Mouse (Mus musculus): ENCODE measurements at regions not wholly inside any gene's neighbourhood (a gene's known extent, or its start where the extent isn't known, plus 50 kb on each side); places are given as distances from the start of the nearest gene placed in this dataset.

DNA sequence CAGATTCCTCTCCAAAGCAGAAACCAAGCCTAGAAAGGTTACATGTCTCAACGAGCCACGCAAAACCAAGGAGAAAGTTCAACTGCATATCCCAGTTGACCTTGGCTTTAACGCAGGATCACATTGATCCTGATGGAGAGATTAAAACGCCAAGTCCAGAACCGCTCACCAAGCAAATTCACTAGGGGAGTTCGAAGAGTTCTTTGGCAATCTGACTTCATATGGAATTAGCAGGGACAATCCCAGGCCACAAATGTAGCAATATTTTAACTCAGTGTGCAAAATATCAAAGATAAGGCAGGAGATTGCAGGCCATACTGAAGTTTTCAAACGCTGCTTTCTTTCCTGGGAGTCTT lies 358.8 kb upstream of the Paip1 start:
- in situ Hi-C loops (cut with MboI; ENCODE audit: low sequenced_read_pairs in 2 of 2, unreplicated experiment in 2 of 2), result no loop called here
- Histone ChIP-seq H3K4me1 (ENCODE audit: control insufficient read depth in 2 of 2, insufficient read depth in 2 of 2, low read length in 2 of 2, poor library complexity in 1 of 2) (no peaks in the 10 kb centered on the region), H3K4me3 (ENCODE audit: insufficient read depth in 1 of 2, low read depth in 1 of 2, low read length in 2 of 2, poor library complexity in 1 of 2, severe bottlenecking in 1 of 2) (no peak overlapping the region), H3K9ac (ENCODE audit: insufficient read depth, low read depth, low read length, poor library complexity, severe bottlenecking) (no peak overlapping the region), H3K36me3 (ENCODE audit: control insufficient read depth, insufficient read depth, low read length, poor library complexity, severe bottlenecking) (no peaks in the 10 kb centered on the region), H3K9me3 (ENCODE audit: control insufficient read depth, insufficient read depth, low read depth, low read length) (no peaks in the 10 kb centered on the region), H3K27ac (ENCODE audit: insufficient read depth, low read depth, low read length, poor library complexity, severe bottlenecking) (no peak overlapping the region)
- TF ChIP-seq MAFK (IDR thresholded peaks at IDR 0.05; ENCODE audit: insufficient read depth, low read depth, low read length) (no peak), ZNF384 (IDR thresholded peaks at IDR 0.05; ENCODE audit: low read depth, low read length) (no peak), ZC3H11A (IDR thresholded peaks at IDR 0.05; ENCODE audit: borderline replicate concordance, low read depth, low read length) (no peak), CHD2 (IDR thresholded peaks at IDR 0.05; ENCODE audit: low read depth, low read length) (no peak), HCFC1 (IDR thresholded peaks at IDR 0.05; ENCODE audit: borderline replicate concordance, insufficient read depth, low read length) (no peak)
- DNase-seq (ENCODE audit: low read depth, low spot score), result no peak

DNA sequence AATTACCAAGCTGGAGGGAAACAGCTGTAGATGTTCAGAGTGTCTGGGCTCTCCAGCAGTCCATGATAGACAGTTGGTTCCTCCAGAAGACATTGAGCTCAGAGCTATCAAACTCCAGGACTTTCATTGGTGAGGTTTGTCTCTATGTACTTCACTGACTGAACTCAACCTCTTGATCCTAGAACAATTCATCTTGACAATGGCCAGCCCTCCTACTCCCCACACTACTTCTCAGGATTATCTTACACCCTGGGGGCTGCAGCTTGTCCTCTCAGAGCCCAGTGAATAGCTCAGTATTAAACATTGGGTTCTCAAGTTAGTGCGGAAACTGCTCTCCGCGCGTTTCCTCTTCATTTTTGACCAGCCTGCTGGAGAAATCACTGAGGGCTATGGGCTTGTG lies 349.2 kb upstream of the Paip1 start:
- H3K4me1 ChIP-seq (ENCODE audit: control insufficient read depth in 2 of 2, insufficient read depth in 2 of 2, low read length in 2 of 2, poor library complexity in 1 of 2), result no peaks in the 10 kb centered on the region
- in situ Hi-C loops (cut with MboI; ENCODE audit: low sequenced_read_pairs in 2 of 2, unreplicated experiment in 2 of 2), result no loop called here
- H3K4me3 ChIP-seq (ENCODE audit: insufficient read depth in 1 of 2, low read depth in 1 of 2, low read length in 2 of 2, poor library complexity in 1 of 2, severe bottlenecking in 1 of 2), result no peak overlapping the region
- H3K27ac ChIP-seq (ENCODE audit: insufficient read depth, low read depth, low read length, poor library complexity, severe bottlenecking), result no peak overlapping the region
- no peak for DNase-seq (ENCODE audit: low read depth, low spot score)
- no peaks in the 10 kb centered on the region for H3K36me3 ChIP-seq (ENCODE audit: control insufficient read depth, insufficient read depth, low read length, poor library complexity, severe bottlenecking)
- H3K9ac ChIP-seq (ENCODE audit: insufficient read depth, low read depth, low read length, poor library complexity, severe bottlenecking), result no peak overlapping the region
- H3K9me3 ChIP-seq (ENCODE audit: control insufficient read depth, insufficient read depth, low read depth, low read length), result no peaks in the 10 kb centered on the region
- no peak for TF ChIP-seq HCFC1 (IDR thresholded peaks at IDR 0.05; ENCODE audit: borderline replicate concordance, insufficient read depth, low read length)
- TF ChIP-seq ZNF384 (IDR thresholded peaks at IDR 0.05; ENCODE audit: low read depth, low read length), result no peak
- no peak for TF ChIP-seq MAFK (IDR thresholded peaks at IDR 0.05; ENCODE audit: insufficient read depth, low read depth, low read length)
- TF ChIP-seq CHD2 (IDR thresholded peaks at IDR 0.05; ENCODE audit: low read depth, low read length), result no peak
- no peak for TF ChIP-seq ZC3H11A (IDR thresholded peaks at IDR 0.05; ENCODE audit: borderline replicate concordance, low read depth, low read length)

DNA sequence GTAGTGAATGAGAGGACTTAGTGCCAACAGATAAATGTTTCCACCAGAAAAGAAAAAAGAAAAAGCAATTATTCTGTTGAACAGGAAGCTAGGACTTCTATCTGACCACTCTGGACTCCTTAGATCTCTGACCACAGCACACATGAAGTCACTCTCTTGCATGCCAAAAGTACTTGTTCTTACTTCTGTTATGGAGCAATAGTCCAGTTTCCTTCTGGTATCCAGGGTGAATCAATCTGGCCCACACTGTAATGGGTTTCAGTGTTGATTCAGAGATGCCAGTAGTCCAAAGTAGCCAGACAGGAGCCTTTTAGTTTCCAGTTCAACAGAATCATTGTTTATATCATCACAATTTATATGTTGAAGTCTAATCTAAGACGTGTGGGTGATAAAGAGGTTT lies 346.7 kb upstream of the Paip1 start:
- H3K4me1 ChIP-seq (ENCODE audit: control insufficient read depth in 2 of 2, insufficient read depth in 2 of 2, low read length in 2 of 2, poor library complexity in 1 of 2), result no peaks in the 10 kb centered on the region
- DNase-seq (ENCODE audit: low read depth, low spot score), result no peak
- no peak overlapping the region for H3K4me3 ChIP-seq (ENCODE audit: insufficient read depth in 1 of 2, low read depth in 1 of 2, low read length in 2 of 2, poor library complexity in 1 of 2, severe bottlenecking in 1 of 2)
- H3K9ac ChIP-seq (ENCODE audit: insufficient read depth, low read depth, low read length, poor library complexity, severe bottlenecking), result no peak overlapping the region
- no peaks in the 10 kb centered on the region for H3K36me3 ChIP-seq (ENCODE audit: control insufficient read depth, insufficient read depth, low read length, poor library complexity, severe bottlenecking)
- in situ Hi-C loops (cut with MboI; ENCODE audit: low sequenced_read_pairs in 2 of 2, unreplicated experiment in 2 of 2), result no loop called here
- H3K9me3 ChIP-seq (ENCODE audit: control insufficient read depth, insufficient read depth, low read depth, low read length), result no peaks in the 10 kb centered on the region
- H3K27ac ChIP-seq (ENCODE audit: insufficient read depth, low read depth, low read length, poor library complexity, severe bottlenecking), result no peak overlapping the region
- TF ChIP-seq CHD2 (IDR thresholded peaks at IDR 0.05; ENCODE audit: low read depth, low read length) (no peak), HCFC1 (IDR thresholded peaks at IDR 0.05; ENCODE audit: borderline replicate concordance, insufficient read depth, low read length) (no peak), ZC3H11A (IDR thresholded peaks at IDR 0.05; ENCODE audit: borderline replicate concordance, low read depth, low read length) (no peak), MAFK (IDR thresholded peaks at IDR 0.05; ENCODE audit: insufficient read depth, low read depth, low read length) (no peak), ZNF384 (IDR thresholded peaks at IDR 0.05; ENCODE audit: low read depth, low read length) (no peak)

DNA sequence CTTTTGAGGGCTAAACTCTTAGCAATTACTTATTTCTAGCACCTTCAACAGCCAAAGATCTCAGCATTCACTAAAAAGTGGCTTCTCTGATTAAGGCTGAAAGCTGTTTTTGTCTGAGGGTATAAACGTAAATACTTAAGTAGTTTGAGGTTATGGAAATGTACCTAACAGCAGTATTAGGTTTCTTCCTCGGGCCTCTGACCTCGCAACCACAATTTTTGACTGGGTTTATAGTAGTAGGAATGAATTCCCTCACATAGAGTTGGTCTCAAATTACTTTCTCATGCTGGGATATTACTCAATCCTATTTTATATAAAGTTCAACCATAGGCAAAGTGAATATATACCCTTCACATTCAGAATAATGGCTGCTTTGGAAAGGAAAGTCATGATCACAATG lies 310.5 kb upstream of the Paip1 start:
- H3K36me3 ChIP-seq (ENCODE audit: control insufficient read depth, insufficient read depth, low read length, poor library complexity, severe bottlenecking), result no peaks in the 10 kb centered on the region
- H3K9ac ChIP-seq (ENCODE audit: insufficient read depth, low read depth, low read length, poor library complexity, severe bottlenecking), result no peak overlapping the region
- DNase-seq (ENCODE audit: low read depth, low spot score), result no peak
- H3K4me1 ChIP-seq (ENCODE audit: control insufficient read depth in 2 of 2, insufficient read depth in 2 of 2, low read length in 2 of 2, poor library complexity in 1 of 2), result no peaks in the 10 kb centered on the region
- TF ChIP-seq HCFC1 (IDR thresholded peaks at IDR 0.05; ENCODE audit: borderline replicate concordance, insufficient read depth, low read length) (no peak), ZC3H11A (IDR thresholded peaks at IDR 0.05; ENCODE audit: borderline replicate concordance, low read depth, low read length) (no peak), MAFK (IDR thresholded peaks at IDR 0.05; ENCODE audit: insufficient read depth, low read depth, low read length) (no peak), ZNF384 (IDR thresholded peaks at IDR 0.05; ENCODE audit: low read depth, low read length) (no peak), CHD2 (IDR thresholded peaks at IDR 0.05; ENCODE audit: low read depth, low read length) (no peak)
- no peak overlapping the region for H3K27ac ChIP-seq (ENCODE audit: insufficient read depth, low read depth, low read length, poor library complexity, severe bottlenecking)
- no peaks in the 10 kb centered on the region for H3K9me3 ChIP-seq (ENCODE audit: control insufficient read depth, insufficient read depth, low read depth, low read length)
- in situ Hi-C loops (cut with MboI; ENCODE audit: low sequenced_read_pairs in 2 of 2, unreplicated experiment in 2 of 2), result no loop called here
- H3K4me3 ChIP-seq (ENCODE audit: insufficient read depth in 1 of 2, low read depth in 1 of 2, low read length in 2 of 2, poor library complexity in 1 of 2, severe bottlenecking in 1 of 2), result no peak overlapping the region

DNA sequence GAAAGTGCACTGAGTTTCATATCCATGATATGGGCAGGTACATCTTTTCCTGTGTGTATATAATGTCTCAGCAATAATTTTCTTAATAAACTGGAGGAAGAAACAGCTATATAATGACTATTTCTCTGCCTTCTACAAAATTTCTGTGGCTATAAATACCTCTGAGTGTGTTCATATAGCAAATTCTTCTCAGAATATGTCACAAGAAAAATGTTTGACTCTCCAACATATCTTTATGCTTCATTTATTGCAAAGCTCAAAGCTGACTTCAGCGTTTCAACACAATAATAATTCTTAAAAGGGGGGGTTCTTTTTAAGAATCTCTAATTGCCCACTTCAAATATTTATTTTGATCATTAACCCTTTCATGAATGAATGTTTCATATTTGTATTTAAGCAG lies 310.0 kb upstream of the Paip1 start:
- H3K9ac ChIP-seq (ENCODE audit: insufficient read depth, low read depth, low read length, poor library complexity, severe bottlenecking), result no peak overlapping the region
- H3K4me1 ChIP-seq (ENCODE audit: control insufficient read depth in 2 of 2, insufficient read depth in 2 of 2, low read length in 2 of 2, poor library complexity in 1 of 2), result no peaks in the 10 kb centered on the region
- no peak for DNase-seq (ENCODE audit: low read depth, low spot score)
- H3K27ac ChIP-seq (ENCODE audit: insufficient read depth, low read depth, low read length, poor library complexity, severe bottlenecking), result no peak overlapping the region
- H3K9me3 ChIP-seq (ENCODE audit: control insufficient read depth, insufficient read depth, low read depth, low read length), result no peaks in the 10 kb centered on the region
- H3K4me3 ChIP-seq (ENCODE audit: insufficient read depth in 1 of 2, low read depth in 1 of 2, low read length in 2 of 2, poor library complexity in 1 of 2, severe bottlenecking in 1 of 2), result no peak overlapping the region
- in situ Hi-C loops (cut with MboI; ENCODE audit: low sequenced_read_pairs in 2 of 2, unreplicated experiment in 2 of 2), result no loop called here
- no peaks in the 10 kb centered on the region for H3K36me3 ChIP-seq (ENCODE audit: control insufficient read depth, insufficient read depth, low read length, poor library complexity, severe bottlenecking)
- TF ChIP-seq HCFC1 (IDR thresholded peaks at IDR 0.05; ENCODE audit: borderline replicate concordance, insufficient read depth, low read length), result no peak
- no peak for TF ChIP-seq ZC3H11A (IDR thresholded peaks at IDR 0.05; ENCODE audit: borderline replicate concordance, low read depth, low read length)
- no peak for TF ChIP-seq ZNF384 (IDR thresholded peaks at IDR 0.05; ENCODE audit: low read depth, low read length)
- TF ChIP-seq MAFK (IDR thresholded peaks at IDR 0.05; ENCODE audit: insufficient read depth, low read depth, low read length), result no peak
- TF ChIP-seq CHD2 (IDR thresholded peaks at IDR 0.05; ENCODE audit: low read depth, low read length), result no peak

Measured in ES-E14 (cell line).